Mouse (Mus musculus): ENCODE data around the gene Gm10160.
A peak's percentile ranks its signal among the peaks of the same experiment; 100 is the strongest.

Gm10160 gene

DNA sequence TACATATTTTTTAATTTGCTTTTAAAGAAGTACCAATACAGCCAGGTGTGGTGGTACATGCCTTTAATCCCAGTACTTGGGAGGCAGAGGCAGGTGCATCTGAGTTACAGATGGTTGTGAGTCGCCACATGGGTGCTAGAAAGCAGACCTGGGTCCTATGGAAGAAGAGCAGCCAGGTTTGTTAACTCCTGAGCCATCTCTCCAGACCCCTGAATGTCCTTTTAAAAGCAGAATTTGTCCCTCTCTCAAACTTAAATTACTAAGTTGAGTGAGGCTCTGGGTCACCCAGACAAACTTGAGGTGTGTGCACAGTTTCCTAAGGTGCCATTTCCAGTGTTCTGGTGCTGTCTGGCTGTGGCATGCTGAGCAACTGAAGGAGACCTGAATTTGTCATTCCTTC is at the start of gene Gm10160:
Gm10160 (minus strand) TSS at position 101 of the 400 bp plus-strand sequence.
- DNase-seq (ENCODE audit: low read depth, low spot score) = no peak

- no peak for DNase-seq (ENCODE audit: low read depth, low spot score)
Measured at GRCm38 (mm10) chr7:81904926-81905325, 49.3 kb upstream of the Gm10160 start.

- DNase-seq (ENCODE audit: low read depth, low spot score) = no peak
Measured at GRCm38 (mm10) chr7:81904094-81904493, 48.5 kb upstream of the Gm10160 start.

GRCm38 (mm10) chr7:81899361-81899760 is 43.8 kb upstream of the Gm10160 start:
- DNase-seq (ENCODE audit: low read depth, low spot score) = no peak

DNA sequence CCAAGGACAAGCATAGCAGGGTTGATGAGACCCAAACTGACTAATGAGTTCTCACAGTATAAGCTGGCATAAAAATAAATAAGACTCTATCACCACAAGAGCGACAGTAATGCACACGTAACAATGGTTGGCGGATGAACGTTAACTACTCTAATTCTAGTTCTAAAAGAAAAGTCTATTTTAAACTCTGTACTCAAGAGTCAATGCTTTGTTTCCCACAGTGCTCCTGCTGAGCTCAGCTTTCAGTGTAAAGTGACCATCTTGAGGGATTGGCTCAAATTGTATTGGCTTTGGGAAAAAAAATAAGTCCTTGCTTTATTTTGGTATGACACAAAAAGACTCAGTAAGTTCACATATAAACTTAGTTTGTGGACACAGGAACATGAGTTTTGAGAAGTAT is 29.5 kb upstream of the Gm10160 start:
- no peak for DNase-seq (ENCODE audit: low read depth, low spot score)

- no peak for DNase-seq (ENCODE audit: low read depth, low spot score)
Measured at GRCm38 (mm10) chr7:81881600-81881999, 26.0 kb upstream of the Gm10160 start.

GRCm38 (mm10) chr7:81880797-81881196 is 25.2 kb upstream of the Gm10160 start:
- no peak for DNase-seq (ENCODE audit: low read depth, low spot score)

DNA sequence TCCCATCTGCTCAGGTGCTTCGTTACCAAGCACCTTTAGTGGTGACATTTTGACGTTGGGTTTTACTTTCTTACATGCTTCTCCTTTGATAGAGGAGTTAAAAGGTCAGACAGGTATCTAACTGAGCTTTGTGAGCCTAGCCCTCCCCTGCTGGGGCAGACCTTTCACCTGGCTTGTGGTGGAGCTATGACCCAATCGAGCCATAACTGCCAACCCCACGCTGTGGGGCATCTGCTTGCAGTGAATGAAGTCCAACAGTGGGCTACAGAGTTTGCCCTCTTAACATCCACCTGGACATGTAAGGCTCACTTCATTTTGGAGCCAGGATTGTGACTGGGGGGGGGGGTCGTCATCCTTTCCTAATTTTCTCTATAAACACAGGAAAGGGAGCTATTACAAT is 24.7 kb upstream of the Gm10160 start:
- no peak for DNase-seq (ENCODE audit: low read depth, low spot score)

GRCm38 (mm10) chr7:81875372-81875771 is 19.8 kb upstream of the Gm10160 start:
- no peak for DNase-seq (ENCODE audit: low read depth, low spot score)

DNA sequence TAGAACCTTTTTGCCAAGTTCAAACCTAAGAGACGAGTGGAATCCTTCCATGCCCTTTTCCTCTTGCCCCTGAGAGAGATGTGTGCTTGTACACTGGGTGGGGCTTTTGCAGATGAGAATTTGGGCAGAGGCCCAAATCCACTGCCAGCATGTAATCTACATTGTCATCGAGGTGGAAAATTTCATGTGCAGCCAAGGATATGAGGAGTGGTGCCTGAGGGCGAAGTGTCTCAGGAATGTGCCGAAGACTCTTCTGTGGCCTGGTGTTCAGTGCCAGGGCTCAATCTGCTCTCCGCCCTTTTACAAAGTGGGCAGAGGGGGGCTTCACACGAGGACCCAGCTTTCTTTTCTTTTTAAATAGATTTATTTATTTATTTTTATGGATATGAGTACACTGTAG is 19.0 kb upstream of the Gm10160 start:
- no peak for DNase-seq (ENCODE audit: low read depth, low spot score)

DNA sequence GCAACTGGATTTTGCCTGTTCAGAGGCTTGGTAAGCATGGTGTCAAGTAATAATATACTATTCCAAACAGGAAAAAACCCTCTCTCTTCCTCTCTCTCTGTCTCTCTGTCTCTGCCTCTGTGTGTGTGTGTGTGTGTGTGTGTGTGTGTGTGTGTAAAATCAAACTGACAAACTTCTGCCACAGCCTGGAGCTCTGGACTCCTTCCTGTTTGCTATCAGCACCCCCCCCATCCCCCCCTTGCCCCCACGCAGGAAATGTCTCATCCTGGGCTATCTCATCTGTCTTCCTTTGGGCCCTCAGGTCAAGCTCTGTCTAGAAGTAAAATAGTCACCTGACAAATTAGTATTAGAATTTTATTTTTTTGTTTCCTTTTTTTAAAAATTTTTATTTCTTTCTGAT is 18.2 kb upstream of the Gm10160 start:
- DNase-seq (ENCODE audit: low read depth, low spot score) = no peak

DNA sequence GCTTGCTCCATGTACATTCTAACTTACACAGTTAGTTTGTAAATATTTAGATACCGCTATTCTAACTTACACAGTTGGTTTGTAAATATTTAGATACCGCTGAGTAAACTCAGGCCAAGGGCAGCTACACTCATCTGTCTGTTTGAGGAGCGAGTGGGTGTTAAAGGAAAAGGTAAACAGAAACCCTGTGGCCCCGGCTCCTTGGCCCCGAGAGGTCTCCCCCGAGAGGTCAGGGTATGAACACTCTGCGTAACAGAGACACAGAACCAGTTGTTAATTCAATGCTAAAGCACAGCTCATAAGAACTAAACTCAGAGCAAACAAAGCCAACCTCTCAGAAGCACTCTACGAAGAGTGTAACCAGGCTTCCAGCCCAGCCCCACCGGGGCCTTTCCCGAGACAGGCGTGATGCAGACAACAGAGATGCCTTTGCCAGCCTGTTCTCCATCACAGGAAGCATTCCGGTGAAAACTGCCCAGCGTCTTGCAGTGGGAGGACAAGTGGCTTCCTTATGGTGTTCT is 17.0 kb upstream of the Gm10160 start:
- DNase-seq (ENCODE audit: low read depth, low spot score) = no peak

- peak; percentile 50 for DNase-seq (ENCODE audit: low read depth, low spot score)
Measured at GRCm38 (mm10) chr7:81868158-81868557, 12.6 kb upstream of the Gm10160 start.

- no peak for DNase-seq (ENCODE audit: low read depth, low spot score)
Measured at GRCm38 (mm10) chr7:81867231-81867930, 11.8 kb upstream of the Gm10160 start.

GRCm38 (mm10) chr7:81865937-81866336 is 10.3 kb upstream of the Gm10160 start:
- no peak for DNase-seq (ENCODE audit: low read depth, low spot score)

DNA sequence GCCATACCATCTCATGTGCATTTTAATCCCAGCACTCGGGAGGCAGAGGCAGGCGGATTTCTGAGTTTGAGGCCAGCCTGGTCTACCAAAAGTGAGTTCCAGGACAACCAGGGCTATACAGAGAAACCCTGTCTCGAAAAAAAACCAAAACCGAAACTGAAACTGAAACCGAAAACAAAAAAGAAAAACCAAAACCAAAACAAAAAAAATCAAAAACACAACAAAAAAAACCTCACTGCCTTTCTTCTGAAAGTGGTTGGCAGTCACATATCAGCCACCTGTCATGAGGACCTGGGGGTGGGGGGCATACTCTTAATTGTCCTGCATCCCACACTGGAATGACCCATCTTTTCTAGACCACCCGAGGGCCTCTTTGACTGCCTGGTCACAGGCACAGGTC is 9.0 kb upstream of the Gm10160 start:
- DNase-seq (ENCODE audit: low read depth, low spot score) = no peak

DNA sequence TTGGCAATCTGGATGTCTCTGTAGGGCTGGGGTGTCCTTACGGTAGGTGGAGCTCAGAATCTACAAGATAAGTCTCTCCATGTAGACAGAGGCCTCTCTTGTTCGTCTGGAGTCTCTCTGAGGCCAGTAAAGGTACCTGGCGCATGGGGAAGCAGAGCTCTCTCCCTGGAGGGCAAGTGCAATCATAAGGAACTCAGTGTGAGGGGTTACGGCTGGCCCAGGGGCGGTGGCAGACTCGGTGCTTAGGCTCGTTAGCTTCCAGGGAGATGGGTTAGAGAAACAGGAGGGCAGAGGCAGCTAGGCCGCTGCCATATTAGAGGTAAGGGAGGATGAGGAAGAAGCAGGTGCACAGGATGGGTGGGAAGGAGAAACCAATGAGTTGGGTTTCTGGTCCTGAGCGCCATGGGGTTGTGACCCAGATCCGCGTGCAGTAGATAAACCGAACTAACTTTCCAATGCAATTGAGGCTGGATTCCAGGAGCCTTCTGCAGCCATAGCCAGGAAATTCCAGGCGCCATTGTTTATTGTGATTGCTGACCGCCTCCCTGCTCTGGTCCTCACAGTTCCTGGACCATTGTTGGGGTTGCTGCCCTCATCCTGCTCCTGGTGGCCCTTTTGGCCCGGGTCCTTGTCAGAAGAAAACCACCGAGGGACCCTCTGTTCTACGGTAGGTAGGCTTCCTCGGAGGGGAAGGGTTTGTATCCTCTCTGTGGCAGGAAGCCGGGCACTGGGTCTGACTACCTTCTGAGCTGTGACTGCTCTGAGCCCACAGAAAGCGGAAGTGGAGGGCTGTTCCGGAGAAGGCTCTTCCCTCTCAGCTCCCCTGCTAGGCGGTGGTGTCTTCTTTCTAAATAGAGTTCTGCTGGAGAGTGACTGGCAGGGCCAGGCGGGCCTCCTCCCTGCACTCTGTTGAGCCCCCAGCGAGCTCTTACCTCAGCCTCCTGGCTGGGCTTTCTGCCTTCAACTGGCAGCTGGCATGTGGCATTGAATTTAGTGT is 7.3 kb upstream of the Gm10160 start:
- DNase-seq (ENCODE audit: low read depth, low spot score) = peak; percentile 62

DNA sequence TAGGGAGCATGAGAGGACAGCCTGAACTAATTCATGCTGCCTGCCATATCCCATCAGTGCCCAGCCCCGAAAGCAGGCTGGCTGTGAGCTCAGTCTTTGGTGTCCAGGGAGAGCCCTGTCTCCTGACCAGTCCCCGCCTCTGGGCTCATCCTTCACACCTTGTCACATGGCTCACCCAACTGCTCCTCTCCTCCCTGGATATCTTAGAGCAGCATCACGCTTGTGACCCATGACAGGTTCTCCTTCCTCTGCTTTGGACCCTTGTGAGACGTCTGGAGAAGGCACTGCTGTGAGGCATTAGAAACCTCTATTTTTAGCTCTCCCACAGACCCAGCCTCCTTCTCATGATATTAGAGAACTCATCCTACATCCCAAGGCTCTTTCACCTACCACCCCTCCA is 6.3 kb upstream of the Gm10160 start:
- no peak for DNase-seq (ENCODE audit: low read depth, low spot score)

GRCm38 (mm10) chr7:81861461-81861860 is 5.9 kb upstream of the Gm10160 start:
- DNase-seq (ENCODE audit: low read depth, low spot score) = no peak

DNA sequence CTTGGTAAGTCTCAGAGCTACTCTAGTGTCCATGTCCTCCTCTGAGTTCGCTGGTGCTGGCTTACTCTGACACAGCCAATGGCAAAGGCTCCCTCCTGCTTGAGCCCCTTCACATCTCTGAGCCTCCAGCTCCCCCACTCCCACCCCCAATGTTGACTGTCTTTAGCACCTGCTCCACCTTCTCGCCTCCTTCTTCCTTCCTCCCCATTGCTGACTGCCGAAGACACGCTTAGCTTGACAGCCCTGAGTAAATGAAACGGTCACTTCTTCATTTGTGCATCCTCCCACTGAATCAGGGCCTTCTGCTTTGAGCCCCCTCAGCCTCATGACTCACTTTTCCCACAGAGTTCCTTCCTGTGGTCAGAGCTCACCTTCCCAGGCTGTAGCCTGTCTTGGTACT is 5.4 kb upstream of the Gm10160 start:
- no peak for DNase-seq (ENCODE audit: low read depth, low spot score)

DNA sequence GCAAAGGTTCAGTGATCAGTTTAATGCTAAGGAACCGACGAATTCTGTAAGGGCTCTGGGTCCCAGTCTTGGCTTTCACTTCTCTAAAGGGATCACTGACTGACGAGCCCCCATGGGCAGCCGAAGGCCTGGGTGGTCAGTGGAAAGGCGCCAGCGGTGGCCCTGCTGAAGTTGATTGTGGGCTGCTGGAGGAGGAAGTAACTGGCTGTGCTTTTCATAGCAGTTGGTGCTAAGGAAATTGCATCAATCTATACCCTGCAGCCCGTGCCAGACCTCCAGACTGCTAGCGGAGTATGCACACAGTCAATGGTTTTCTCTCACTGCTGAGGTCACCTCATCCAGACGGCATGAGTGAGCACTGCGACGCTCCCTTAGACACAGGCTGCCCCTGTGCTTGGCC is 4.5 kb upstream of the Gm10160 start:
- peak; percentile 56 for DNase-seq (ENCODE audit: low read depth, low spot score)

DNA sequence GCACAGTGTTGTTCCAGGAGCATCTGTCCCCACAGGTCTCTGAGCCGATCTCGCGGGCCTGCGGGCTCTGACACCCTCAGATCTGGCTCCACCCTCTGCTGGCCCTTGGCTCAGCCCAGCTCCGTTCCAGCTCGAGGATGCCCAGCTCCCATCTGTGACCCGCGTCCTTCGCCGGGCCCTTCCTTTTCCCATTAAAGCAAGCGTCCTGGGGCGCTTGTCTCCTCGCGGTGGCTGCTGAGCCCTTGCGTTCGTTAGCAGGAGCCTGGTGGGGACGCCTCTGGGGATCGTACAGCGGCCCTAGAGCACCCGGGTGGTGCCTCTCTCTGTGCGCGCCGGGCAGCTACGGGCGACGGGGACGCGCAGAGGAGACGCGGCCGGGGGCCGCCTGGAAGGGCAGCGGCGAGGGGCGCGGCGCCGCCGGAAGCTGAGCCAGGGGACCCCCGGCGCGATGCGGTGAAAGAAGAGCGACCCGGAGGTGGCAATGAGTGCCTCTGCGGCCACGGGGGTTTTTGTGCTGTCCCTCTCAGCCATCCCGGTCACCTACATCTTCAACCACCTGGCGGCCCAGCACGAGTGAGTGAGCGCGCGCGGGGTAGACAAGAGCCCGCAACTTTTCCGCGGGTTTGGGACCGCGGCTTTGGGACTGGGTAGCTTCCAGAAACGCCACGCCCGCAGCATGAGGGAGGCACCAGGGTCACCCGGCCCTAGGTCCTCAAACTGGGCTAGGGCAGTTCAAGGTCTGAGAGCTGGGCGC is 3.6 kb upstream of the Gm10160 start, which contains the start of gene Tm6sf1:
Tm6sf1 (plus strand) TSS at position 34 of the 754 bp plus-strand sequence.
- DNase-seq (ENCODE audit: low read depth, low spot score) = no peak
